Mouse (Mus musculus) neutrophil, adult 83 days (primary cell): ENCODE measurements around the gene Chrng. TPM values are rescaled to one million over a fixed set of nuclear protein-coding genes. Genes with fewer than 3 reads are reported as not detected.

Source experiments
- total RNA-seq, 2 experiments: library from RNA; stranded (reverse); gene quantifications; one replicate each; pipeline ENCODE4 v1.2.4; 2023

Chrng gene
- total RNA-seq, result not detected

DNA sequence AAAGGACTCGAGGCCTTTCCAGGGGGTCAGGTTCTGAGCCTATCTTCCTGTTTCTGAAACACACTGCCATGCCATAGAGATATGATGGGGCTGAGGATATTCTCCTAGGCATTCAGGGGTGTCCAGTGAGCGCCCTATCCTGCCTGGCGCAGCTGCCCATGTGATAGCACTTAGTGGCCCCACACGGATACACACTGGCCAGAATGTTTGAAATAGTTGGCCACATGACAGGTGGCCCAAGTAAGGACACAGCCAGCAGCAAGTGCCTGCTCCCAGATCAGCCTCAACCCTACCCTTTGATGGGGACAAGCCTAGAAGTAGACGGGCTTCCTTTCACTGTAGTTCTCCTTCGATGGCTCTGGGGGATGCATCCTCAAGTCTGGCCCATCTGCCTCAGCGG is at the start of gene Chrng:
Chrng (plus strand) TSS at position 193 of the 400 bp plus-strand sequence.

GRCm38 (mm10) chr1:87156199-87156587 is 48.3 kb upstream of the Chrng start, which contains the start of gene Ecel1:
Gene Ecel1 (minus strand): TSS chr1:87156521.

DNA sequence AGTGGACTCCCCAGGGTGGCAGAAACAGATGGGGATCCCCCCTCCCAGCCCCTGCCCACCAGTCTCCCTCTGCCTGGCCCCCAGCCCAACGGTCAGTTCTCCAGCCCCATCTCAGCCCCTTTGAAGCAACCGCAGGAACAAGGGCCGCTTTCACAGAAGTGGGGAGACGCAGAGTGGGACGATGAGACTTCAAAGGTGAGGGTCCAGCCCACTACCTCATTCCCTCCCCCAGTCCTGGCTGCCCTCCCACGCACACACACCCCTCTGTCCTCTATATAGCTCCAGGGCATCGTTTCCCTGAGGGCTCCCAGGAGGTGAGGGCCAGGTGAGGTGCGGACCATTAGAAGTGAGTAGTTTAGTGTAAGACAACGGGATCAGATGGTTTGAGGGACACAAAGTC is 21.4 kb upstream of the Chrng start, which contains the start of gene Prss56:
Prss56 (plus strand) TSS at position 301 of the 400 bp plus-strand sequence.

GRCm38 (mm10) chr1:87190429-87190828 is 14.0 kb upstream of the Chrng start, which contains the start of gene Chrnd:
Gene Chrnd (plus strand): TSS chr1:87190607.

DNA sequence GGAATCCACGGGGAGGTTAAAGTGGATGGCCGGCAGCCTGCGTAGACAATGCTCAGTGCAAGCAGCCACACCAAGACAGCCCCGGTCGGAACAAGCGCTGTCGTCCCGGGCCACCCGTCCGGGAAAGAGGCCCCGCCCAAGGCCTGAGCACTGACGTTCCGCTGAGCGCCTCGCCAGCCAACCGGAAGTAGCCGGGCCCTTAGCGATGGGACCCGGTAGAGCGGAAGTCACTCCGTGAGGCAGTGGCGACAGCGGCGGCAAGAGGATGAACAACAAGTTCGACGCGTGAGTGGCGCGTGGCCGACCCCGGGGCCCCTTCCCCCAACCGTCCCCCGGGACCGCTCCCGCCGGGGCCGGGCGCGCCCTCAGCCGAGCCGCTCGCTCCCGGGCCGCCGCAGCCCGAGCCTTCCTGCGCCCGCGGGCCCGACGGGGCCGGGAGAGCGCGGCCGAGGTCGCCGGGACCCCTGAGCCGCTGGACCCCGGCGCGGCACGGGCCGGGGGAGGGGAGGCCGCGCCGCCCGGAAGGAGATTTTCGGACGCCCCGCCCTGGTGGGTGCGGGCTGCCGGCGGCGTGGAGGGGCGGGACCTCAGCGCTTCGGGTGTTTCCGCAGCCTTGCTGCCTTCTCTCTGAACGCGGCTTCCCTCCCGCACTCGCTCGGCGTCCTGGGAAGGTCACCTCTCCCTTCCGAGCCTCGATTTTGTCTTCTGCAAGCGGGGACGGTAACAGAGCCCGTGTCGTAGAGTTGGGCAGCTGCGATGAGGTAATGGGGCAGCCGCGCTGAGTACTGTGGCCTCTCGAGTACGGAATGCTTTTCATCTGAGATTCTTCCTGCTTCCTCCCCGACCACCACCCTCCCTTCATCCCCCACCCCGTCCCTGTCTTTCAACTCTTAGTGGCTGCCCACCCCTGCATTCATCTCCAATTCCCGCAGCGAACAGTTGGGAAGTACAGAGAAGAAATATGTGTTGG is 9.6 kb downstream of the Chrng start, which contains the start of gene Eif4e2:
Eif4e2 (plus strand) TSS at position 180 of the 970 bp plus-strand sequence.

Other genes starting within 250 kb of the Chrng start
- gene Alppl2, start 114.7 kb upstream of the Chrng start, total RNA-seq, result not detected
- gene Alpi, start 103.1 kb upstream of the Chrng start, total RNA-seq, result not detected
- not detected for gene Akp3, start 79.7 kb upstream of the Chrng start, total RNA-seq
- not detected for gene Ecel1, start 48.1 kb upstream of the Chrng start, total RNA-seq
- not detected for gene Prss56, start 21.3 kb upstream of the Chrng start, total RNA-seq
- not detected for gene Chrnd, start 14.1 kb upstream of the Chrng start, total RNA-seq
- 10 to 100 TPM; 57.7 to 61.5 TPM for gene Eif4e2, start 9.3 kb downstream of the Chrng start, total RNA-seq
- gene Efhd1, start 59.7 kb downstream of the Chrng start, total RNA-seq, result not detected
- gene Gigyf2, start 122.3 kb downstream of the Chrng start, total RNA-seq, result 10 to 100 TPM; 58.2 to 68.5 TPM
- not detected for gene Kcnj13, start 190.1 kb downstream of the Chrng start, total RNA-seq